In the genomic region with DNA sequence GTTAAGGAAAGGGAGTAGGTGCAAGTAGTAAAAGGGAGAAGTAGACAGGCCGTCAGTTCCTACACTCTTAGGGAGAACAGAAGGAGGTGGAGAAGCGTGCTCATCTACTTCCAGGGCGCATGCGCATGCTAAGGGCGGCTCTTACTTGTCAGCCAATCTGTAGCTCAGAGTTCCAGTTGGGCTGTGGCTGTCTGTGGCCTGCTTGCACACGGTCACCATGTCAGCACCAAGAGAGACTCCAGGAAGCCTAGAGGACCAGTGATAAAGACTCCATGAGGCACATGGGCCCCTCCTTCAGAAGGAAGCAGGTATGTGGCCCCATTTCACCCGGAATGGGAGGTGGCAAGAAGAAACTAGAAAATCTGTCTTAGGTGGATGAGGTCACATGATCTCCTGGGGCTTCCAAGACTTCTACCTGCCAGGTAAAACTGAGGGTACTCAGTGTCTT, we compare ENCODE assay signal across 10 mouse cellular contexts. TPM values are rescaled to one million over a fixed set of nuclear protein-coding genes. Genes with fewer than 3 reads are reported as not detected.
DNase-seq lines count a peak whose midpoint lies in the region; ATAC-seq lines count a peak whose summit lies in the region.
"Had no signal": no experiment of that assay in that cellular context is flagged by ENCODE, and none has a peak within 500 bp of the region (broad histone marks: within the 10 kb centered on the region; RNA-seq: fewer than 3 reads in every experiment).

No protein-coding gene starts in this region.

- ATAC-seq in midbrain, embryonic 14.5 days (ENCODE audit: low FRiP score, low TSS enrichment), result 0 out of 2 replicates have a peak, but pooled peaks have one; percentile 22
- no peak for ATAC-seq in erythroblast, adult 5-6 weeks (replicated peaks; ENCODE audit: low FRiP score, poor library complexity, severe bottlenecking)
- no peak for ATAC-seq in kidney, embryonic 14.5 days (ENCODE audit: low FRiP score, low TSS enrichment)

- no peak overlapping the region for H3K9ac ChIP-seq in midbrain, embryonic 14.5 days (replicated peaks; ENCODE audit: low read length)
- H3K9ac ChIP-seq in kidney, embryonic 14.5 days (ENCODE audit: low read depth, low read length), result no peak overlapping the region
- H3K9ac ChIP-seq: lung, embryonic 15.5 days had no signal

- 86% methylated on average over 7 of the region's 7 CpGs for WGBS in midbrain, embryonic 14.5 days
- 87% methylated on average over 7 of the region's 7 CpGs for WGBS in kidney, embryonic 14.5 days

- no peak overlapping the region for H3K4me2 ChIP-seq in midbrain, embryonic 14.5 days (ENCODE audit: low read length)
- no peak overlapping the region for H3K4me2 ChIP-seq in kidney, embryonic 14.5 days (replicated peaks; ENCODE audit: low read depth, low read length)
- H3K4me2 ChIP-seq: lung, embryonic 15.5 days had no signal

- H3K36me3 ChIP-seq in midbrain, embryonic 14.5 days (ENCODE audit: control insufficient read depth, insufficient read depth, low read length), result peaks cover 12% of the 10 kb centered on the region
- peaks cover 12% of the 10 kb centered on the region for H3K36me3 ChIP-seq in kidney, embryonic 14.5 days (ENCODE audit: control insufficient read depth, insufficient read depth, low read length)

- DNase-seq in left cerebral cortex, adult 18-20 months (ENCODE audit: low spot score in 2 of 2), result peak; percentile 25 to 40
- DNase-seq in left cerebral cortex, postnatal 14 days (ENCODE audit: low spot score in 2 of 2), result no peak
- peak; percentile 47 for DNase-seq in WW6 (ENCODE audit: low read depth, low spot score)
- peak; percentile 34 to 36 for DNase-seq in heart, postnatal 36 days
- DNase-seq in midbrain, embryonic 14.5 days, result no peak
- no peak for DNase-seq in adrenal gland, postnatal 14 days

- peak overlapping the region; percentile 77; the same call in 1 of the 2 replicates for H3K27ac ChIP-seq in midbrain, embryonic 14.5 days (replicated peaks; ENCODE audit: low read depth, low read length)
- H3K27ac ChIP-seq in kidney, embryonic 14.5 days (ENCODE audit: low read depth, low read length), result no peak overlapping the region
- H3K27ac ChIP-seq: kidney, postnatal 0 days had no signal

- no peaks in the 10 kb centered on the region for H3K9me3 ChIP-seq in midbrain, embryonic 14.5 days (ENCODE audit: control insufficient read depth, low read length)
- H3K9me3 ChIP-seq in kidney, embryonic 14.5 days (ENCODE audit: control insufficient read depth, low read length), result no peaks in the 10 kb centered on the region
- H3K9me3 ChIP-seq: lung, embryonic 15.5 days had no signal

- no peaks in the 10 kb centered on the region for H3K27me3 ChIP-seq in midbrain, embryonic 14.5 days (ENCODE audit: control insufficient read depth, insufficient read depth, low read length)
- no peaks in the 10 kb centered on the region for H3K27me3 ChIP-seq in kidney, embryonic 14.5 days (ENCODE audit: control insufficient read depth, insufficient read depth, low read length)
- H3K27me3 ChIP-seq: lung, embryonic 15.5 days had no signal

- H3K4me3 ChIP-seq in midbrain, embryonic 14.5 days (replicated peaks; ENCODE audit: low read depth, low read length), result no peak overlapping the region
- H3K4me3 ChIP-seq in kidney, embryonic 14.5 days (ENCODE audit: low read length), result no peak overlapping the region
- H3K4me3 ChIP-seq: lung, embryonic 15.5 days had no signal

- H3K4me1 ChIP-seq in midbrain, embryonic 14.5 days (ENCODE audit: control insufficient read depth, insufficient read depth, low read length), result peaks cover 23% of the 10 kb centered on the region
- peaks cover 10% of the 10 kb centered on the region for H3K4me1 ChIP-seq in kidney, embryonic 14.5 days (ENCODE audit: control insufficient read depth, insufficient read depth, low read length)

- intact Hi-C loops in left cerebral cortex, postnatal 14 days (cut with DNase I), result no loop called here
- intact Hi-C loops in heart, postnatal 36 days (cut with DNase I), result no loop called here

RNA-seq across cellular contexts. Expression of a gene that starts 30.3 kb away (rescaled TPM):
- total RNA-seq in left cerebral cortex, adult 18-20 months (2021), result 10 to 100 TPM; 25.6 to 26.8 TPM
- 10 to 100 TPM; 21.4 to 22.7 TPM for total RNA-seq in left cerebral cortex, postnatal 14 days (2021)
- total RNA-seq in heart, postnatal 36 days (2021), result 1 to 10 TPM; 6.8 to 7.4 TPM
- 23.3 and 31.5 TPM in 2 replicates for polyA plus RNA-seq in midbrain, embryonic 14.5 days (2014; fragmentation: Nextera tagmentation; extraction: Ambion mirVana)
- 11.7 and 14.4 TPM in 2 replicates for total RNA-seq in adrenal gland, postnatal 14 days (2021)
- 1.3 TPM in 1 of 2 replicates, not detected in the other for total RNA-seq in erythroblast, adult 5-6 weeks (2015; ENCODE audit: low replicate concordance)
- total RNA-seq in erythroblast, adult 5-6 weeks (2017; ENCODE audit: low replicate concordance), result 0.43 and 0.70 TPM in 2 replicates
- 23.3 and 31.8 TPM in 2 replicates for polyA plus RNA-seq in kidney, embryonic 14.5 days (2014; fragmentation: Nextera tagmentation; extraction: Ambion mirVana)

RNA-seq across cellular contexts. Expression of a gene that starts 46.3 kb away (rescaled TPM):
- total RNA-seq in left cerebral cortex, adult 18-20 months (2021), result 10 to 100 TPM; 30.7 to 35.1 TPM
- total RNA-seq in left cerebral cortex, postnatal 14 days (2021), result 10 to 100 TPM; 23.2 to 29.0 TPM
- total RNA-seq in heart, postnatal 36 days (2021), result 10 to 100 TPM; 14.0 to 15.8 TPM
- polyA plus RNA-seq in midbrain, embryonic 14.5 days (2014; fragmentation: Nextera tagmentation; extraction: Ambion mirVana), result 34.5 and 48.7 TPM in 2 replicates
- total RNA-seq in adrenal gland, postnatal 14 days (2021), result 23.5 and 28.0 TPM in 2 replicates
- total RNA-seq in erythroblast, adult 5-6 weeks (2015; ENCODE audit: low replicate concordance), result 0.38 and 4.4 TPM in 2 replicates
- 0.56 and 5.9 TPM in 2 replicates for total RNA-seq in erythroblast, adult 5-6 weeks (2017; ENCODE audit: low replicate concordance)
- 13.8 and 24.4 TPM in 2 replicates for polyA plus RNA-seq in kidney, embryonic 14.5 days (2014; fragmentation: Nextera tagmentation; extraction: Ambion mirVana)

RNA-seq across cellular contexts. Expression of a gene that starts 58.2 kb away (rescaled TPM):
- 1 to 10 TPM in 1 of 2 experiments, not detected in 1; 1.1 TPM for total RNA-seq in left cerebral cortex, adult 18-20 months (2021)
- 1 to 10 TPM in 1 of 2 experiments, under 1 TPM in 1; 0.87 to 1.3 TPM for total RNA-seq in left cerebral cortex, postnatal 14 days (2021)
- total RNA-seq in heart, postnatal 36 days (2021), result under 1 TPM in 1 of 2 experiments, not detected in 1; 0.72 TPM
- 0.58 TPM in 1 of 2 replicates, not detected in the other for polyA plus RNA-seq in midbrain, embryonic 14.5 days (2014; fragmentation: Nextera tagmentation; extraction: Ambion mirVana)
- 1.5 and 1.8 TPM in 2 replicates for total RNA-seq in adrenal gland, postnatal 14 days (2021)
- total RNA-seq in erythroblast, adult 5-6 weeks (2015; ENCODE audit: low replicate concordance), result 5.2 and 6.7 TPM in 2 replicates
- 2.1 TPM in 1 of 2 replicates, not detected in the other for total RNA-seq in erythroblast, adult 5-6 weeks (2017; ENCODE audit: low replicate concordance)
- polyA plus RNA-seq in kidney, embryonic 14.5 days (2014; fragmentation: Nextera tagmentation; extraction: Ambion mirVana), result 2.1 TPM in 1 of 2 replicates, not detected in the other

Comparison
In these comparisons a context has a peak if more than half of its experiments do, and no peak if none do; other contexts are left out.
1. DNase-seq: peak in left cerebral cortex, adult 18-20 months (2 of 2), WW6 (single experiment) and heart, postnatal 36 days (2 of 2); none in left cerebral cortex, postnatal 14 days (0 of 2), midbrain, embryonic 14.5 days (single experiment) and adrenal gland, postnatal 14 days (single experiment).